Mouse (Mus musculus): Measurements from ENCODE around the gene Gpr4. TPM values are rescaled to one million over a fixed set of nuclear protein-coding genes. Genes with fewer than 3 reads are reported as not detected.

Gene Gpr4
- not detected in 2 replicates for polyA plus RNA-seq (2012)

DNA sequence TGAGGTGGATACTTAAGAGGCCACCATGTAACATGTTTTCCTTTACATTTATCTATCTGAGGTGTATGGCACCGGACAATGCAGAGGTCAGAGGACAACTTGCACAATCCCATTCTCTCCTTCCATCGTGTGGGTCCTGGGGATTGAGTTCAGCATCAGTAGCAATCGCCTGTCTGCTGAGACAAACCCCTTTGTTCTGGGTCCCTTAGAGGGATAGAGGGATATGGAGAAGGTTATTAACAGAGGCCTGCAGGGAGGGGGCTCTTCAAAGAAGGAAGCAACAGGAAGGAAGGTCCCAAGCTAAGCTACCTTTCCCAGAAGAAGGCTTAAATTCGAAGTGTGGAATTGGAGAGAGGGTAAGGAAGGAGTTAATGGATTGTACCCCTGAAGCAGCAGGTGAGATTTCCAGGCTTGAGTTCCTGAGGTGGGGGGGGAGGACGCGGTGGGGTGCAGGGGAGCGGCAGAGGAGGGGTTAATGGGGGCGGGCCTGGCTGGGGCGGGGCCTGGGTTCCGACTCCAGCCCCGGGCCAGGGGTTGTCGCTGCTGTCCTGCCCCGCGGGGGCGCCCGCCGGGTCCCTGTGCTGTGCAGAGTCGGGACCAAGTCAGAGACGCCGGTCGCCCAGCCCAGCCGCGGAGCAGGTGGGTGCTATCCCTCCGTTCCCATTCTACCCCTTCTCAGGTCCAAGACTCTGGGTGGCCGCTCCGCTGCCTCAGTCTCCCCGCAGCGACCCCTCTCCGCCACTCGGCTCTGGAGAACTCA lies at the start of gene Gpr4:
Gpr4 (plus strand) TSS at position 543 of the 760 bp plus-strand sequence.
- Histone ChIP-seq H3K4me3 (replicated peaks) (peak within 1 kb of the TSS; percentile 22), H3K27me3 (ENCODE audit: control insufficient read depth) (peaks cover 66% of the 10 kb centered on the region), H3K9me3 (ENCODE audit: control insufficient read depth, low read length) (peaks cover 8% of the 10 kb centered on the region), H3K36me3 (ENCODE audit: control insufficient read depth) (no peaks in the 10 kb centered on the region), H3K4me1 (ENCODE audit: control insufficient read depth) (peaks cover 4% of the 10 kb centered on the region; the same call in 1 of the 2 replicates)
- TF ChIP-seq GATA1 (IDR thresholded peaks at IDR 0.05; ENCODE audit: low read length) (no peak), TAL1 (IDR thresholded peaks at IDR 0.05; ENCODE audit: low read length) (no peak)

DNA sequence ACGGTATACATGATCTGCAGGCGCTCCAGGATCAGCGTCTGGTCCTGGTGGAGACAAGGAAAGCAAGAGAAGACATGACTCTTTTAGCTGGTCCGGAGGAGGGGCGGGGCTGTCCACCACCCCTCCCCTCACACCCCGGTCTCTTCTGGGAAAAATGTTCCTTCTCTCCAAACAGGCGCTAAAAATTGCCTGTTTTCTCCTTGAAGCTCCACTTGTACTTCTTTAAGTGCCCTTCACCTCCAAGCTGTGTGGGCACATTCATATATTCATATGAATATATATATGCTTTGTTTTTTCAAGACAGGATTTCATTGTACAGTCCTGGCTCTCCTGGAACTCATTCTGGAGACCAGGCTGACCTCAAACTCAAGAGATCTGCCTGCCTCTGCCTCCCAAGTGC lies 49.4 kb upstream of the Gpr4 start:
- Histone ChIP-seq H3K4me1 (ENCODE audit: control insufficient read depth) (peaks cover 46% of the 10 kb centered on the region), H3K27me3 (ENCODE audit: control insufficient read depth) (peaks cover 68% of the 10 kb centered on the region)
- TF ChIP-seq TAL1 (IDR thresholded peaks at IDR 0.05; ENCODE audit: low read length) = no peak
- no peak for TF ChIP-seq GATA1 (IDR thresholded peaks at IDR 0.05; ENCODE audit: low read length)

DNA sequence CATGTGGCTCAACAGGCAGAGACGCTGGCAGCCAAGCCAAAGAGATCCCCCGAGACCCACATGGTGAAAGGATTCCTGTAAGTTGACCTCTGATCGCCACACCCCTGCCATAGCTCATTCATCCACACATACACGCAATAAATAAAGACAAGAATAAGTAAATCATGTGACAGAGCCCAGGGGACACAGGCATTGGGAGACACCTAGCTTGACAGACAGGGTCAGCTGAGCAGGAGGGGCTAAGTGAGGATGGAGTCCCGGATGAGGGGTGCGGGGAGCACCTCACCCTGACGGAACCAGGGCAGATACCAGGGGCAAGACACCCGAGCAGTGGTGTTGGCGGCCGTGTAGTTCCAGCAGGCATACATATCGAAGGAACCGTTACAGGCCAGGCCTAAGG lies 48.6 kb upstream of the Gpr4 start:
- Histone ChIP-seq H3K4me1 (ENCODE audit: control insufficient read depth) (peaks cover 46% of the 10 kb centered on the region), H3K9me3 (ENCODE audit: control insufficient read depth, low read length) (peaks cover 9% of the 10 kb centered on the region), H3K36me3 (ENCODE audit: control insufficient read depth) (no peaks in the 10 kb centered on the region), H3K4me3 (replicated peaks) (no peak overlapping the region), H3K27me3 (ENCODE audit: control insufficient read depth) (peaks cover 74% of the 10 kb centered on the region)
- TF ChIP-seq TAL1 (IDR thresholded peaks at IDR 0.05; ENCODE audit: low read length) (no peak), GATA1 (IDR thresholded peaks at IDR 0.05; ENCODE audit: low read length) (no peak)

More for the DNA sequence above, 49.4 kb upstream of the Gpr4 start:
- H3K9me3 ChIP-seq (ENCODE audit: control insufficient read depth, low read length) = peaks cover 9% of the 10 kb centered on the region
- H3K36me3 ChIP-seq (ENCODE audit: control insufficient read depth) = no peaks in the 10 kb centered on the region
- no peak overlapping the region for H3K4me3 ChIP-seq (replicated peaks)

DNA sequence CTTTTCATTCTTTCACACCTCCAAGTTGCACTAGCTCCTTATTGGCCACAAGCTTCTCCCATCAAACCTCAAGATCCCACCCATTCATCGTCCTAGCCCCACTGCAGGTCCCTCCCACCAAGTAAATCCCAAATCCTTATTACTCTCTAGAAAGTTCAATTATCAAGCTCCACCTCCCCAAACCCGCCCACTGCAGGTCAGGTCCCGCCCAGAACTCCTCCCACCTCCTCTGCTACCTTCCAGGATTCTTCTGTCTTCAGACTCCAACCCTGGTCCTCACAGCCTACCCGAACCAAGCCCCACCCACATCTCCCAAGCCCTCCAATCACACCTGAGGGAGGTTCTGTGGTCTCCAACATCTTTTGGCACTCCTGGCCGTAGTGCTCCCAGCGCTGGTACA lies 48.1 kb upstream of the Gpr4 start:
- Histone ChIP-seq H3K4me1 (ENCODE audit: control insufficient read depth) (peaks cover 46% of the 10 kb centered on the region), H3K36me3 (ENCODE audit: control insufficient read depth) (no peaks in the 10 kb centered on the region), H3K4me3 (replicated peaks) (no peak overlapping the region), H3K9me3 (ENCODE audit: control insufficient read depth, low read length) (peaks cover 9% of the 10 kb centered on the region), H3K27me3 (ENCODE audit: control insufficient read depth) (peaks cover 73% of the 10 kb centered on the region)
- TF ChIP-seq GATA1 (IDR thresholded peaks at IDR 0.05; ENCODE audit: low read length) (no peak), TAL1 (IDR thresholded peaks at IDR 0.05; ENCODE audit: low read length) (no peak)

DNA sequence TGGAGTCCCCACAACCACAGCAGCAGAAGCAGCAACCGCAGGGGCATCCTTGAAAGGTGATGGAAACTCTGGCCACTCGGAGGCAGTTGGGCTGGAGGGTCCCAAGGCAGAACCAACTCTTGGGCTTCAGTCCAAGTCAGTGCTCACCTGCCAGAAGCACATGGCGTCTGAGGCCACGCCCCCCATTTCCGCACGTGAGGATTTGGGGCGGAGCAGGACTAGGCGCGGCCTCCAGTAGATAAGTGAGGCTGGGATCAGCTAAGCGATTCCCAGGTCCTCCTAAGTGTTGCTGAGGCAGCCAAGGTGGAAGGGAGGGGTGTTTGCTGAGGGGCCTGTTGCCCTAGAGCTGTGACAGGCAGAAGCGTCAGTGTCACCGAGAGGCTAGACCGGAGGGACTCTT lies 47.4 kb upstream of the Gpr4 start:
- no peak overlapping the region for H3K4me3 ChIP-seq (replicated peaks)
- H3K9me3 ChIP-seq (ENCODE audit: control insufficient read depth, low read length) = peaks cover 9% of the 10 kb centered on the region
- H3K4me1 ChIP-seq (ENCODE audit: control insufficient read depth) = peaks cover 38% of the 10 kb centered on the region
- H3K36me3 ChIP-seq (ENCODE audit: control insufficient read depth) = no peaks in the 10 kb centered on the region
- no peak for TF ChIP-seq TAL1 (IDR thresholded peaks at IDR 0.05; ENCODE audit: low read length)
- TF ChIP-seq GATA1 (IDR thresholded peaks at IDR 0.05; ENCODE audit: low read length) = no peak
- H3K27me3 ChIP-seq (ENCODE audit: control insufficient read depth) = peaks cover 72% of the 10 kb centered on the region

DNA sequence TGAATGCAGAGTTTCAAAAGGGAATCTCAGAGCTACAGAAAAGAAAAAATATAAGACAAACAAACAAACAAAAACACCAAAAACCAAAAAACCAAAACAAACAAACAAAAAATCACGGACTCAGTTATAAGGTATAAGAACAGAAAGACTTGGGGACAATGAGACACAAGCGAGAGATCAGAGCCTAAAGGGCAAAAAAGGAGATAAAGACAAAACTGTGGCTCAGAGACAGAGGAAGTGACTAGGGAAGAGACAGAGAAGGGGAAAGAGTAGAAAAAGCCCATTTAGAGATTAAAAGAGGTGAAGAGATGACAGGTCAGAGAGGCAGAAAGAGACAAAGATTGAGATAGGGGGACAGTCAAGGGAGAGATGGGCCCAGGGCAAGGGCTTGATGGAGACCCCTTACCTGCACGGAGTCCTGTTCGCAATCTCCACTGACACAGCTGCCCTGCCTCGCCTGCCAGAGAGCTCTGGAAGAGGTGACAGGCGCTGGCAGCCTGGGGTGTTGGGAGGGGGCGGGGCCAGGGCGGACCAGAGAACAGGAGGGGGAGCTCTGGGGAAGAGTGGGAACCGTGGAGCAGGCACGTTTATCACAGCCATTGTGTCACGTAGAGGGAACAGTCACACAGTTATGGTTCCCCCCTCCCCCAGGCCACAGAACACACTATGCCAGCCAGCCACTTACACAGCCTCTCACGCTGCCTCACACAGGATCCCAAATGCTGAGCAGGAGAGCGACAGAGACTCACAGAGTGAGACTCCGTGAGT lies 46.5 kb upstream of the Gpr4 start, which contains the start of gene Gipr:
Gipr (minus strand) TSS at position 472 of the 768 bp plus-strand sequence.
- H3K27me3 ChIP-seq (ENCODE audit: control insufficient read depth) = peaks cover 73% of the 10 kb centered on the region
- no peak within 1 kb of the TSS for H3K4me3 ChIP-seq (replicated peaks)
- no peak for TF ChIP-seq TAL1 (IDR thresholded peaks at IDR 0.05; ENCODE audit: low read length)
- TF ChIP-seq GATA1 (IDR thresholded peaks at IDR 0.05; ENCODE audit: low read length) = no peak
- H3K9me3 ChIP-seq (ENCODE audit: control insufficient read depth, low read length) = peaks cover 9% of the 10 kb centered on the region
- no peaks in the 10 kb centered on the region for H3K36me3 ChIP-seq (ENCODE audit: control insufficient read depth)
- H3K4me1 ChIP-seq (ENCODE audit: control insufficient read depth) = peaks cover 29% of the 10 kb centered on the region

DNA sequence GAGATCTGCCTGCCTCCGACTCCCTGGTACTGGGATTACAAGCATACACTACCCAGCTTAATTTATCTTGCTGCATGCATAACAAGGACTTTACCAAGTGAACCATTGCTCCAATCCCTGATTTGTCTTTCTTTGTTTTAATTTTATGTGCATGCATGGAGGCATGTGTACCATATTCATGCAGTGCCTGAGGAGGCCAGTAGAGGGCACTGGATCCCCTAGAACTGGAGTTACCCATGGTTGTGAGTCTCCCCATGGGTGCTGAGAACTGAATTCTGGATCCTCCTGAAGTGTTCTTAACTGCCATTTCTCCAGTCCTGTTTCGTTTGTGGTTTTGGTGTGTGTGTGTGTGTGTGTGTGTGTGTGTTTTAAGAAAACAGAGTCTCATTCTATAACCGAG lies 45.3 kb upstream of the Gpr4 start:
- TF ChIP-seq GATA1 (IDR thresholded peaks at IDR 0.05; ENCODE audit: low read length) (no peak), TAL1 (IDR thresholded peaks at IDR 0.05; ENCODE audit: low read length) (no peak)
- Histone ChIP-seq H3K36me3 (ENCODE audit: control insufficient read depth) (no peaks in the 10 kb centered on the region), H3K9me3 (ENCODE audit: control insufficient read depth, low read length) (peaks cover 9% of the 10 kb centered on the region), H3K4me3 (replicated peaks) (no peak overlapping the region), H3K27me3 (ENCODE audit: control insufficient read depth) (peaks cover 74% of the 10 kb centered on the region), H3K4me1 (ENCODE audit: control insufficient read depth) (peaks cover 29% of the 10 kb centered on the region)

DNA sequence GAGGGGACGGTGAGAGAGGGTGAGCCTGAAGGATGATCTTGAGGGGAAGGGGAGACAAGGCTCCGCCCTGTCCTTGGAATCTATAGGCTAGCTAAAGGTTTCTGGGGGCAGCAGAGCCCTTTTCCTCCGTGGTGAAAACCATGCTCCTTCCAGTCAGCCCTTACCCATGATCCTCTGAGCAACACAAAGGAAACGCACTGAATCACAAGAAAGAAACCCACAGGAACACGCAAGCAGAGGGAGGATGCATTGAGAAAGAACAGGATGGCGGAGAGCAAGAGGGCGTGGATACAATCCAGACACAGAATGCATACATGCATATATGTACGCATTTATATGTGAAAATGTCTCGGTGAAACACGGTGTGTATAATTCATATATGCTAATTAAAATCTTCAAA lies 42.8 kb upstream of the Gpr4 start:
- H3K36me3 ChIP-seq (ENCODE audit: control insufficient read depth) = no peaks in the 10 kb centered on the region
- peaks cover 23% of the 10 kb centered on the region for H3K4me1 ChIP-seq (ENCODE audit: control insufficient read depth)
- H3K4me3 ChIP-seq (replicated peaks) = no peak overlapping the region
- peaks cover 9% of the 10 kb centered on the region for H3K9me3 ChIP-seq (ENCODE audit: control insufficient read depth, low read length)
- TF ChIP-seq GATA1 (IDR thresholded peaks at IDR 0.05; ENCODE audit: low read length) (no peak), TAL1 (IDR thresholded peaks at IDR 0.05; ENCODE audit: low read length) (no peak)
- H3K27me3 ChIP-seq (ENCODE audit: control insufficient read depth) = peaks cover 76% of the 10 kb centered on the region

DNA sequence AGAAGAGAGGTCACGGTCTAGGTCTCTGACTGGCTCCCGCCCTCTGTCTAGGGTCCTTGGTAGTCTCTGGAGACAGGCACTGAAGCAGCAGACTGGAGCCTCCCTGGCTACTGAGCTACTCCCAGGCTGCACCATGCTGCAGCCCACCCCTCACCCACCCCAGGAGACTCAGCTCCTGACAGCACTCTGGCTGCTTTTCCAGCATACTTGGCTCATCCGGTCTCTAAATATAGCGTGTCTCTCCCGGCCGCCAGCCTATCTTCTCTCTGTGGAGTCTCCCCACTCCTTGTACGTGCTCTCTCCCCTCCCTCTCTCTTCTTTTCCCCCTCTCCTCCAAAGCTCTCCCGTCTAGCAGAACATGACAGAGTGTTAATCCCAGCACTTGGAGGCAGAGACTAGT lies 42.2 kb upstream of the Gpr4 start:
- TF ChIP-seq TAL1 (IDR thresholded peaks at IDR 0.05; ENCODE audit: low read length) (no peak), GATA1 (IDR thresholded peaks at IDR 0.05; ENCODE audit: low read length) (no peak)
- Histone ChIP-seq H3K36me3 (ENCODE audit: control insufficient read depth) (no peaks in the 10 kb centered on the region), H3K4me3 (replicated peaks) (no peak overlapping the region), H3K4me1 (ENCODE audit: control insufficient read depth) (peaks cover 16% of the 10 kb centered on the region), H3K9me3 (ENCODE audit: control insufficient read depth, low read length) (peaks cover 9% of the 10 kb centered on the region), H3K27me3 (ENCODE audit: control insufficient read depth) (peaks cover 76% of the 10 kb centered on the region)
